Mouse (Mus musculus): ENCODE measurements around the gene Styxl1. TPM values are rescaled to one million over a fixed set of nuclear protein-coding genes. Genes with fewer than 3 reads are reported as not detected.

Styxl1 gene
- not detected for total RNA-seq (2021)

GRCm38 (mm10) chr5:135777796-135778470 lies at the start of gene Styxl1:
Gene Styxl1 (minus strand): TSS chr5:135778385.
- intact Hi-C loops (cut with DNase I), result loop anchor here (1.0 to 5.0 kb wide), 2 partner anchors 34 to 381 kb away; partner anchors contain the start of gene Tmem120a
- no peak for DNase-seq

GRCm38 (mm10) chr5:135826225-135826624 lies 48.0 kb upstream of the Styxl1 start:
- peak; percentile 11 to 18 for DNase-seq
- intact Hi-C loops (cut with DNase I), result no loop called here

- intact Hi-C loops (cut with DNase I), result no loop called here
- no peak for DNase-seq
Observed at GRCm38 (mm10) chr5:135824517-135824916, 46.3 kb upstream of the Styxl1 start.

DNA sequence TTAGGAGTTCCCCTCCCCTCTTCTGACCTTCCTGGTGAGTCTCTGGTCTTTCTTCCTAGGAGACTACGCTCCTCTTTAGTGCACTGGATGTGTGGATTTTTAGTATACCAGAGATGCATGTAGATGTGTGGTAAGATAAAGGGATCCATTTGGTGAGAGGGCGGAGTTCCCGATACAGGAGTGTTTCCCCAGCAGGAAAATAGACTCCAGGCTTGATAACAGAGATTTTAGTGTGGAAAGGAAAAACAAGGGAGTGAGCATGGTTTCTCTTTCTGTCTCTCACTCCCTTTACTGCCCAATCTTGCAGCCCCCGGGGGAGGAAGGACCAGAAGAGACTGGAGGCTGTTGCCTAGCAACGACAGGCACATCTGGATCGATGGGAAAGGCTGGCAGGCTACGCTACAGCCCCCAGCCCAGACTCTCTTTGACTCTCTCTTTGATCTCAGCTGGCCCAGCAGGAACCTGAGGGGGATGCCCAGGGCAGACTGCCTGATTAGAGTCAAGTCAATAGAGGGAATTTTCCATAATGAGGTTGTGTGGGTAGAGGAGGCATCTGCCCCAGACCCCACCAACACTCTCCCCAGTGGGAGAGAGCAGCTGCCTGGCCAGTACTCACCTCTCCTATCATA lies 44.2 kb upstream of the Styxl1 start:
- DNase-seq, result no peak
- intact Hi-C loops (cut with DNase I), result no loop called here

DNA sequence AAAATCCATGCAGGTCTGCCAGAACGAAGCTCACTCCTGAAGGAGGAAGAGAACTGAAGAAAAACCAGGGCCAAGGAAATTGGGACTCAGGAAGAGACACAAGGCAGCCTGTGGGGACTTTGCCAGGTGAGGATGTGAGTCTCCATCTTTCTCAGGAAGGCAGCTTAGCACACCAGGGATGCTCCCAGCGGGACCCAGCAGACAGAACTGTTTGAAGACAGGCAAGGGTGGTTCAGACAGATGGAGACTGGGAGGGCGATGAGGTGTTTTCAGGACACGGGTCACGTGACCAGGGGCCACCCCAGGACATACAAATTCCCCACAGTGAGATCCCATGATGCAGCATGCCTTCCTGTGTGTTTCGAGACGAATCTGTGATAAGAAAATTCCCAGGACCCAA lies 40.3 kb upstream of the Styxl1 start:
- intact Hi-C loops (cut with DNase I), result no loop called here

DNA sequence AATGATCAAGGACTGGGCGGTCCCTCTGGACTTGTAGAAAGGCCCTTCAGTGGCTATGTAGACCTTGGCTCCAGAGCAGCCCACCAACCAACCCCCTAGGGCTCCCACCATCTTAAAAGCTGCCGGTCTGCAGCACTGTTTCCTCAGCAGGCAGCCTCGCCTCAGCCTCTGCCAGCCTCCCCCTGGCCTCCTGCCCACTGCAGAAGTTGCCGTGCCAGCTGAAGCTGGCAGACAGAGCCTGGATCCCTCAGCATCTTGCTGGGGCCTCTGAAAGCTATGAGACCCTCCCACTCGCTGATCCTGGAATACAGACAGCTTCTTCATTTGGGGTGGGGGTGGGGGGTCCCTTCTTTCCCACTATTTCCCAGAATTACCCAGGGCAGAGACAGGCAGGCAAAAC lies 34.8 kb upstream of the Styxl1 start:
- intact Hi-C loops (cut with DNase I), result no loop called here
- DNase-seq, result peak in 1 of 2 experiments; percentile 17

More for the DNA sequence above, 40.3 kb upstream of the Styxl1 start:
- no peak for DNase-seq

DNA sequence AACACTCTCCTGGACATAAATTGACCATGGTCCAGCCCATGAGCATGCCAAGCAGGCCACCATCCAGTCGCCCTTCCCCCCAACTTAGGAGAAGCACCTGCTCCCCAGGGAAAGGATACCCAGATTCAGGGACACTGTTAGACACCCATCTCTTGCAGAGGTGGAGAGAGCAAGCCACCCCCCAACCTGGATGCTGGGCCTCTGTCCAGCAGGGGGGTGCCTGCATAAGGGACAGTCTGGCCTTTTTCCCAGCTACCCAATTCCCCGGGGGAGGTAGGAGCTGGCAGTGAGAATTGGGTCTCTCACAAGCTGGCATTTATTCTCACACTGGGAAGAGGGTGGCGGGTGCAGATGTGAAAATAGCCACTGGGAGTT lies 29.1 kb upstream of the Styxl1 start:
- DNase-seq, result no peak
- intact Hi-C loops (cut with DNase I), result loop anchor here (5.0 kb wide), 1 partner anchor 35 kb away; no protein-coding TSS in a partner anchor

DNA sequence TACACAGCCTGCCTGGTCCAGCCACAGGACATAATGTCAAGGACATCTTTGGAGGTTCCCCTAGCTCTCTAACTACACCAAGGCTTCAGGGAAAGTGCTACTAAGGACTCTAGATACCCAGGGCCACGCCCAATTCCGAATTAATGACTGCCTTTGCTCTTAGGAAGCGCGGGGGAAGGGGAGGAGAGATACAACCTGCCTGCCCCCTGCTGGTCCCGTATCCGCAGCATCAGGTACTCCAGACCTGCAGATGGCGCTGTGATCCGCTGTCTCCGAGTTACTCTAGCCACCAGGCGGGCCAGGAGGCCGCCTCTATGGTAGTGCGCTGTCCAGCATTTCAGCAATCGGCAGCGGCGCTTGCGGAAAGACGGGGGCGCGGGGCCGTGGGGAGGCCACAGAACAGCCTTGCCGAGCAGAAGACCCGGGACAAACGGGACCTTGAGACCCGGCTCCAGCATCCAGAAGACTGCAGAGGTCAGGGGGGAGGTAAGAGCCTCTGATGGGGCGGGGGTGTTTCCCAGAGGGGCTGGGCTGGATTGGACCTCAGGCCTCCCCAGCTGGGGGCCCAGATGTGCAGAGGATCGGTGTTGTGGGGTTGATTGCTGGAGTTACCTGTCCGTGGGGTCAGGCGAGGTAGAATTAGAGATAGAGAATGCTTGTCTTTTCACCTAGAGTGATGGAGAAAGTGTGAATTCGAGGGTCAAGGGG lies 28.5 kb upstream of the Styxl1 start, which contains the start of gene Srrm3:
Srrm3 (plus strand) TSS at position 336 of the 708 bp plus-strand sequence.
- intact Hi-C loops (cut with DNase I), result loop anchor here (5.0 kb wide), 1 partner anchor 36 kb away; no protein-coding TSS in a partner anchor
- DNase-seq, result peak; percentile 92 to 97

DNA sequence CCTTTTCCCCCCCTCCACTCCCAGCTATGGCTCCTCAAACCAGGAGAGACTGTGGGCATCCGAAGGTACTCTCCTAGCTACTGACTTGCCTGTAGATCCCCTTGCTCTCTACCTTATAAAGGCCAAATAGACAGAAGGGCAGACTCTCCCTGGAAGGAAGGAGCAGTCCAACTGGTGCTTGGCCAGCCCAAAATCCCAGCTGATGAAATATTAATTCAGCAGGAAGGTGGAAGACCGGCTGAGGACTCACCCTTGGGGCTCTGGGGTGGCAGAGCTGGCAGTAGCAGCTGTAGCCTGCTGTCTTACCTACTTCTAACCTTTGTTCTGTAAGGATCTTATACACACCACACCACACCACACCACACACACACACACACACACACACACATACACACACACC lies 26.6 kb upstream of the Styxl1 start:
- DNase-seq, result no peak
- intact Hi-C loops (cut with DNase I), result loop anchor here (5.0 kb wide), 1 partner anchor 38 kb away; no protein-coding TSS in a partner anchor

DNA sequence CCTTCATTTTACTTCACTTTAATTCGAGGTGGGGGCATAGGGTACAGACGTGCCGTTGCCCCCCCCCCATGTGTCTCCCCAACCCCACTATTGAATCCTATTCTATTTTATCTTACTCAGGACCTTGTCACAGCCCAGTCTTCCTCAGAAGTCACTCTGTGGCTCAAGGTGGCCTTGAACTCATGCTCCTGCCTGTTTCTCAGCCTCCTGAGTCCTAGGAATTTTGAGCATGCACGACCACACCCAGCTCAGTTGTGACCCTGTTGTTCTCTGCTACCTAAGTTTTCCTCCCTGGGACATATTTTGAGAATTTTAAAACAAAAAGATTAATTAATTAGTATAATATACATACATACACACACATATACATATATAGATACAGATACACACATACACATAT lies 25.5 kb upstream of the Styxl1 start:
- intact Hi-C loops (cut with DNase I), result no loop called here
- DNase-seq, result no peak

DNA sequence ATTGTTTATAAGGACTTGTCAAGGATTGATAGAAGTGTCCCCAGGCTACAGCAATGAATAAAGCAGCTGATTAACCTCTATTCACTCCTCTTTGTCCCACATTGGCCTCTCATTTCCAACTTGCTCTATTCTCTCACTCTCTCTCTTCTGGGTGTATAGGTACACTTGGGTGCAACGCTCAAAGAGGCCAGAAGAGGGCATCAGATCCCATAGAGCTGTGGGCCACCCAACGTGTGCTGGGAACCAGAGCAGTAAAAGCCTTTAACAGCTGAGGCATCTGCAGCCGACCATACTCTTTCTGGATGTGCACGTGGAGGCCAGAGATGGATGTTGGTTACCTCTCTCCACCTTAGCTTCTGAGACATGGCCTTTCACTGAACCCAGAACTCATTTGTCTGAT lies 24.9 kb upstream of the Styxl1 start:
- intact Hi-C loops (cut with DNase I), result no loop called here
- no peak for DNase-seq

GRCm38 (mm10) chr5:135802641-135803040 lies 24.5 kb upstream of the Styxl1 start:
- DNase-seq, result no peak
- intact Hi-C loops (cut with DNase I), result no loop called here

GRCm38 (mm10) chr5:135800927-135801326 lies 22.7 kb upstream of the Styxl1 start:
- intact Hi-C loops (cut with DNase I), result no loop called here
- no peak for DNase-seq

- DNase-seq, result no peak
- intact Hi-C loops (cut with DNase I), result no loop called here
Observed at GRCm38 (mm10) chr5:135799746-135800145, 21.6 kb upstream of the Styxl1 start.

GRCm38 (mm10) chr5:135794859-135795181 lies 16.6 kb upstream of the Styxl1 start:
- no peak for DNase-seq
- intact Hi-C loops (cut with DNase I), result loop anchor here (1.0 kb wide), 1 partner anchor 60 kb away; no protein-coding TSS in a partner anchor

DNA sequence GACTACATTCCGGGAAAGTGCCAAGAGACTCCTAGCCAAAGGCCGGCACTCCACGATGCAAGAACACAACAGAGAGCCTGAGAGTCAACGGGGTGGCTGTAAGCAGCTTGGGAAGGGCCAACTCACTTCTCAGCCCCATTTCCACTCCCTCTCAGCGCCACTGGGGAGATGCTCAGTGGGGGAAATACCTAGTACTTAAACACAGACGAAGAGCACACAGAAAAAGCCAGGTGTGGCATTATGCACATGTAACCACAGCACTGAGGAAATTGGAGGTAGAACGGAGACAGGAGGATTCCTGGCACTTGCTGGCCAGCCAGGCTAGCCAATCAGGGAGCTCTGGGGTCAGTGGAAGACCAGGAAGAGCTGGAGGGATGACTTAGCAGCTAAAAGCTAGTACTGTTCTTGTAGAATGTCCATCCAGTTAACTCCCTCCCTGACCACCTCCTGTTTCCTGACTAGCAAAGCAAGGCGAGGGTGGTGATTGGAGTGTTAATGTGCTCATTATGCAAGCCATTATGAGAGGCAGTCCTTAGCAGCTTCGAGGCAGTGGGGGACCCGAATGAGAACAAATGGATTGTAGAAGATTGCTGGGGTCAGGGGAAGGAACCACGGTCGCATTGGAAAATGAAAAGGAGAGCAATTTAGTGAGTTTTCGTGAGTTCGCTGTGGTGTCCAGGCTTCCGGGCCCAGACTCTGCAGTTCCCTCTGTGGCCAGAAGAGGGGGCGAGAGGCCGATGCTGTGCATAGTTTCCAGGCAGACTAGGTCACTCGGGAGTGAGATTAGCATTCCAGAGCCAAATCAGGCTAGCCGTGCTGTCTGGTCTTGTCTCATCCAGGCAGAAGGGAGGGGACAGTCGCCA lies 16.0 kb upstream of the Styxl1 start:
- DNase-seq, result peak; percentile 92 to 94
- intact Hi-C loops (cut with DNase I), result loop anchor here (1.0 kb wide), 1 partner anchor 61 kb away; no protein-coding TSS in a partner anchor

DNA sequence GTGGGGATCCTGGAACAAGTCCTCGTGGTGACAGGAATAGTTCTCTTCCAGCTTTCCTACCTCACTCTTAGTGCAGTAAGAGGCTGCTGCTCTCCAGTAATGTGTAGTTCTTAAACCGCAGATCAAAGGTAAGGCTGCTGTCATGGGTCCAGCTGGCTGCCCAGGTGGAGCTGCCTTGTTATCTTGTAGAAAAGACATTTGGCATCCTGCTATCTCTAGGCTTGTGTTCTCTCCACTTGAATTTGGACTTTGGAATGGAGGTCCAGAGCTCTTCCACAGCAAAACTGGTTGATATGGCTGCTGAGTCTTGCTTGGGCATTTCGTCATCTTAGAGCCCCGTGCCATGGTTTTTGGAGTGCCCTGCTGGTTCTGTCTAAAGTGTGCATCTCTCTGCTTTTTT lies 4.7 kb upstream of the Styxl1 start:
- intact Hi-C loops (cut with DNase I), result no loop called here
- DNase-seq, result no peak

DNA sequence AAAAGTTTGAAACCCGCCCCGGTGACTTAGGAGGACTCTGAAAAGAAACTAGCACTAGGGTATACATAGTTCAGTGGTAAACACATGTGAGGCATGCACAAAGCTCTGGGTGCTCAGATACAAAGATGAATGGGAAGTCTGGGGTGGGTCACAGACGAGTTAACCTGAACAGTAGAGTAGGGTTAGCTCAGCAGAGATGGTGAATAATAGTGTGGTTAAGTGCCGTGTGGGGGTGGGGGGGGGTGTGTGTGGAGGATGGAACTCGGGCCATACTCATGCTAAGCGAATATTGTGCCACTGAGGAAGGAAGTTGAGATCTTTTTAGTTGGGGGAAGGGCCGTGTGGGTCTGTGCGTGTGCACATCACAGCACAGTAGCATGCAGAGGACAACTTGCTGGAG lies 2.1 kb upstream of the Styxl1 start:
- DNase-seq, result no peak
- intact Hi-C loops (cut with DNase I), result no loop called here

- DNase-seq, result peak; percentile 100
- intact Hi-C loops (cut with DNase I), result loop anchor here (1.0 to 5.0 kb wide), 2 partner anchors 34 to 381 kb away; partner anchors contain the start of gene Tmem120a
Observed at GRCm38 (mm10) chr5:135778471-135779445, 573 bp upstream of the Styxl1 start, which contains the start of gene Mdh2. Gene Mdh2 (plus strand): TSS chr5:135778480.

All from heart, postnatal 10 days (tissue).